Mouse (Mus musculus) small intestine, adult 2 months (tissue): ENCODE measurements around the gene Hcn1. TPM values are rescaled to one million over a fixed set of nuclear protein-coding genes. Genes with fewer than 3 reads are reported as not detected.

Source experiments
- H3K27ac ChIP-seq: fragments of 200-500 bp; 2 replicates; pipeline ENCODE4 v1.5.1; 2012; ENCODE audit warnings: low read depth, low read length, control low read depth, inconsistent platforms; ENCODE audit not compliant: insufficient read depth
- H3K27me3 ChIP-seq: fragments of 200-500 bp; 2 replicates; pipeline ENCODE4 v1.6.1; 2012; ENCODE audit warnings: mild to moderate bottlenecking, moderate library complexity, low read length, inconsistent platforms; ENCODE audit not compliant: control insufficient read depth, insufficient read depth
- H3K36me3 ChIP-seq: fragments of 200-500 bp; 2 replicates; pipeline ENCODE4 v1.6.1; 2012; ENCODE audit warnings: mild to moderate bottlenecking, low read length, control low read depth, inconsistent platforms; ENCODE audit not compliant: control insufficient read depth, insufficient read depth
- H3K4me1 ChIP-seq: fragments of 200-500 bp; 2 replicates; pipeline ENCODE4 v1.6.1; 2012; ENCODE audit warnings: low read length, inconsistent platforms, mixed read lengths; ENCODE audit not compliant: control insufficient read depth, insufficient read depth, insufficient read length
- H3K4me3 ChIP-seq: fragments of 200-500 bp; 2 replicates; pipeline ENCODE4 v1.5.1; 2012; ENCODE audit warnings: low read depth, mild to moderate bottlenecking, control low read depth, inconsistent platforms, low read length, moderate library complexity
- CTCF ChIP-seq: fragments of 200-500 bp; IDR thresholded peaks from 2 replicates; pipeline ENCODE4 v1.5.1; 2012; ENCODE audit warnings: low read depth, mild to moderate bottlenecking, control low read depth, inconsistent platforms, low read length, moderate library complexity, mixed read lengths; ENCODE audit not compliant: insufficient replicate concordance, insufficient read length; ENCODE audit errors: extremely low read depth
- POLR2A ChIP-seq: fragments of 200-500 bp; IDR thresholded peaks from 2 replicates; pipeline ENCODE4 v1.6.1; 2012; ENCODE audit warnings: low read depth, mild to moderate bottlenecking, control low read depth, inconsistent platforms, low read length, moderate library complexity
- WGBS: fragments of 180-500 bp; shearing (Covaris S2); methylation state at CpG from one replicate; pipeline ENCODE4 v1.1.7; 2018; 5-methylcytosine and 5-hydroxymethylcytosine counted together
- polyA plus RNA-seq: library from polyadenylated mRNA; depleted of rRNA; stranded (reverse); fragments of >200 nt; gene quantifications from 2 replicates; pipeline ENCODE4 v1.2.3, GENCODE M21; 2012

Gene Hcn1
- polyA plus RNA-seq, 1 experiment = 0.16 TPM

GRCm38 (mm10) chr13:117907801-117908200, 305.7 kb downstream of the Hcn1 start:
- TF ChIP-seq CTCF (no peak), POLR2A (no peak)
- 87% methylated on average over 3 of the region's 3 CpGs for WGBS

DNA sequence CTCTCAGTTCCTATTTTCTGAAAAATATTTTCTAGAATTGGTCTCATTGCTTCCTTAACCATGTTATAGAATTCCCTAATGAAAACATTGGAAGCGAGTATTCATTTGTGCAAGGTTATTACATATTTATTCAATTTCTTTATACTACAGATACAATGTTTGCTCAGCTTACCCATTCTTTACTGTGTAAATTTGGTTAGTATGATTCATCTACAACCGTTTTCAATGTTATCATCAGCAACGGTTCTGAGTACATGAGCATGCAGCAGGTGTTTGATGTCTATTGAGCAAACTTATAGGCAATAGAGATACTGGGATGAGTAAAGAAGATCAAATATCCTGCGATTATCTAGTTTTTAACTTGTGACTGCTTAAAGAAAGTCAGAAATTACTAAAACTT, 327.6 kb downstream of the Hcn1 start:
- Histone ChIP-seq H3K4me3 (no peak overlapping the region), H3K36me3 (no peaks in the 10 kb centered on the region), H3K27ac (no peak overlapping the region), H3K4me1 (no peaks in the 10 kb centered on the region), H3K27me3 (no peaks in the 10 kb centered on the region)
- 24% methylated on average over 4 of the region's 4 CpGs for WGBS
- TF ChIP-seq CTCF (no peak), POLR2A (no peak)

More at GRCm38 (mm10) chr13:117907801-117908200, 305.7 kb downstream of the Hcn1 start:
- Histone ChIP-seq H3K27me3 (no peaks in the 10 kb centered on the region), H3K4me1 (no peaks in the 10 kb centered on the region), H3K36me3 (no peaks in the 10 kb centered on the region), H3K4me3 (no peak overlapping the region), H3K27ac (no peak overlapping the region)

- Histone ChIP-seq H3K4me1 (no peaks in the 10 kb centered on the region), H3K36me3 (no peaks in the 10 kb centered on the region), H3K27ac (no peak overlapping the region), H3K4me3 (no peak overlapping the region), H3K27me3 (no peaks in the 10 kb centered on the region)
- WGBS = 75% methylated on average over 2 of the region's 2 CpGs
- no peak for TF ChIP-seq CTCF
- TF ChIP-seq POLR2A = no peak
These were observed 329.6 kb downstream of the Hcn1 start for GRCm38 (mm10) chr13:117931746-117932145.

DNA sequence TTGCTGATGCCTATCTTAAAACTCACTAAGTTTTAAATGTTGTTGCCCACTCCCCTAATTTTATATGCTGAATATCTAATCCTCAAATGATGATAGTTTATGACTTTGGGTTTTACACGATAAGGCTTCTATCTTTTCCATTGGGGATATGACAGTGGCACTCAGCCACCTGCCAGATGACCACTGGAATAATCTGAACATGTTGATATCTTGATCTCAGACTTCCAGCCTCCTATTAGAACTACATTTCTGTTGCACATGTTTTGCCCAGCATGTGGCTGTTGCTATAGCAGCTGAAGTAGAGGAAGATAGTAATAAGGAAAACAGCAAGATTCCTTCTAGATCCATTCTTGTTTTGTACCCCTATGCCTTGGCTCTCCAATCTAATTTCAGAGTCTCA, 336.6 kb downstream of the Hcn1 start:
- no peaks in the 10 kb centered on the region for H3K27me3 ChIP-seq
- WGBS = 77% methylated on average over 1 of the region's 1 CpGs
- no peaks in the 10 kb centered on the region for H3K36me3 ChIP-seq
- H3K4me3 ChIP-seq = no peak overlapping the region
- no peaks in the 10 kb centered on the region for H3K4me1 ChIP-seq
- H3K27ac ChIP-seq = no peak overlapping the region
- TF ChIP-seq CTCF = no peak
- no peak for TF ChIP-seq POLR2A

DNA sequence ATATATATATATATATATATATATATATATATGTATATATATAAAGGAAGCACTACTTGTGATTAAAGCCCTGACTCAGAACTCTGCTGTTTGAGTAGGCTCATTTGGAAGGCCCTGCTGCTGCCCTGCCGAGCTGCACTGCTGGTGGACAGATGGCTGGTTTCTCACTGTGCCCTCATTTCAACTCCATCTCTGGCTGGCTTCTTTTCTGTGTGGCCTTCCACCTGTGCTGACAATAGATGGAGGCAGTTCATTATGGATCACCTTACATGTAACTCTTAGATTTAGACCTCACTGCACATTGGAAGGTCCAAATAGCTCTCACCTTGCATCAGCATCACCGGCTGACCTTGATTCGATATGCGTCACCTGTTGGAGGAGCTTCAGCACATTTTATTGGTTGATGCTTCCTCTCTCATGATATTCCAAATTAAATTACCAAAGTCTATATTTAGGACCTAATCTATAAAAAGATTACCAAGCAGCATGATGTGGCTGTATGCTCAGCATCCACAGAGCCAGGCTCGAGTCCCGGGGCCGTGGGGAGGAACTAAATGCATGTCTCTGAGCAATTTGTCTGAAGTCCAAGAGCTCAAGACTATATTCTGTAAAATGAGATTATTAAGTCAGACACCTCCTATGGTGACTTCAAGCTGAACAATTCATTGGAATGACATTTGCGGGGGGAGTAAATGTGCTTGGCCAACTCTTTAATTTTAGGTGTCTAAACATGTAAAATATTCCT, 338.6 kb downstream of the Hcn1 start:
- no peaks in the 10 kb centered on the region for H3K27me3 ChIP-seq
- no peaks in the 10 kb centered on the region for H3K4me1 ChIP-seq
- WGBS = 93% methylated on average over 8 of the region's 8 CpGs
- H3K27ac ChIP-seq = no peak overlapping the region
- no peak overlapping the region for H3K4me3 ChIP-seq
- TF ChIP-seq POLR2A (no peak), CTCF (no peak)
- no peaks in the 10 kb centered on the region for H3K36me3 ChIP-seq

DNA sequence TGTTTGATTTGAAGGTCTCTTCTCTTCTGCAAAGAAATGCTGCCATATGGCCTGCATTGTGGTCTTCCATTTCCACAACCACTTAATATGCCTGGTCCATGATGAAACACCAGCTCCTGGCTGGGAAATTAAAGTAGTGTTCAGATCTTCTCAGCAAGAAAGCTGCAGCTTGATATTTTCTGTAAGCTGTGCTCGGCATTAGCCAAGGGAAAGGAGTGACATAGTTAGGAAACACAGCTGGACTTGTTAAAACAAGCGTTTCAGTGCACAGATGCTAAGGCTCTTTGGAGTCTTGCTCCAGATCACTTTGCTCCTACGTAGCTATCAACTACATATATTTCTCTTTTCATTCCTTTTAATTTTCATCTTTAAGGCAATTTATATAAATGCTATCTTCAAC, 344.7 kb downstream of the Hcn1 start:
- no peak overlapping the region for H3K27ac ChIP-seq
- no peak overlapping the region for H3K4me3 ChIP-seq
- TF ChIP-seq POLR2A (no peak), CTCF (no peak)
- no peaks in the 10 kb centered on the region for H3K27me3 ChIP-seq
- H3K4me1 ChIP-seq = no peaks in the 10 kb centered on the region
- 78% methylated on average over 3 of the region's 3 CpGs for WGBS
- H3K36me3 ChIP-seq = no peaks in the 10 kb centered on the region

DNA sequence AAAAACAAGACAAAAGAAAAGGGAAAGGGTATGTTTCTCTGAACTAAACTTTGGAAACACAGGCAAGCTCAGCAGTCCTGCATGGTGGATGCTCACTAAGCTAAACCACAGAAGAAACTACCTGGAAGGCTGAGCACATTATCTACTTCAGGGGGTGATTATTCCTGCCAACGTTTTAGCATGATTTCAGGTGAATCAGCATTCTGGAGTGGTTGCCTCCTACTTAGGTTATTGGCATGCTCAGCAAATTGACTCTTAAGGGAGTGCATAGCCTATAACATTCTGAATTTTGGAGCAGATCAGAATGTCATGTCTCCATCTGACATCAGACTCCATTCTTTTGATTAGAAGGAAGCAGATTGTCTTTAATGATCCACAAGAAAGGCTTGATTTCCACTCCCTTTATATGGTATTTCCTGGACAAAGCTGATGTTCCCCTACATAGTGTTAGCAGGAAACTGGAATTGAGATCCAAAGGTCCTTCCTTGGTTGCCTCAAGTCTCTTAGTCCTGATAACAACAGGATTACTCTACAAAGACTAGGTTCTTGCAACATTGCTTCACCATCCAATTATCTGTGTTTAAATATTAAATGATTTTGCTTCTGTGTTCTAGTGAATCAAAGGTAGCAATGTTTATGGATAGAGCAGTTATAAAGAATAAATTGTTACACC, 345.7 kb downstream of the Hcn1 start:
- Histone ChIP-seq H3K27ac (no peak overlapping the region), H3K4me3 (no peak overlapping the region), H3K36me3 (no peaks in the 10 kb centered on the region), H3K4me1 (no peaks in the 10 kb centered on the region), H3K27me3 (no peaks in the 10 kb centered on the region)
- TF ChIP-seq POLR2A (no peak), CTCF (no peak)
- WGBS = 22% methylated on average over 1 of the region's 1 CpGs
